Mouse (Mus musculus) hindbrain, embryonic 13.5 days (tissue): ENCODE results near the gene Myrfl. TPM values are rescaled to one million over a fixed set of nuclear protein-coding genes. Genes with fewer than 3 reads are reported as not detected.

ENCODE experiments used
- ATAC-seq: fragments of 200-750 bp; cut with Nextera tagmentation; 2 replicates; pipeline ENCODE4 v1.8.0; 2017; ENCODE audit warnings: moderate TSS enrichment; ENCODE audit not compliant: low FRiP score
- H3K27ac ChIP-seq: fragments of 300-500 bp; sonication (generic); 2 replicates; pipeline ENCODE4 v1.5.1; 2015; ENCODE audit warnings: inconsistent platforms, mild to moderate bottlenecking, moderate library complexity
- H3K27me3 ChIP-seq: fragments of 300-500 bp; sonication (generic); 2 replicates; pipeline ENCODE4 v1.6.1; 2015; ENCODE audit warnings: mild to moderate bottlenecking, inconsistent platforms
- H3K36me3 ChIP-seq: fragments of 300-500 bp; sonication (generic); 2 replicates; pipeline ENCODE4 v1.6.1; 2015; ENCODE audit warnings: mild to moderate bottlenecking, inconsistent platforms
- H3K4me1 ChIP-seq: fragments of 300-500 bp; sonication (generic); replicated peaks from 2 replicates; pipeline ENCODE4 v1.6.1; 2015; ENCODE audit warnings: inconsistent platforms
- H3K4me2 ChIP-seq: fragments of 300-500 bp; sonication (generic); 2 replicates; pipeline ENCODE4 v1.6.1; 2015; ENCODE audit warnings: inconsistent platforms, mild to moderate bottlenecking, moderate library complexity
- H3K4me3 ChIP-seq: fragments of 300-500 bp; sonication (generic); 2 replicates; pipeline ENCODE4 v1.5.1; 2015; ENCODE audit warnings: mild to moderate bottlenecking, inconsistent platforms
- H3K9ac ChIP-seq: fragments of 300-500 bp; sonication (generic); 2 replicates; pipeline ENCODE4 v1.6.1; 2015; ENCODE audit warnings: mild to moderate bottlenecking, inconsistent platforms
- H3K9me3 ChIP-seq: fragments of 300-500 bp; sonication (generic); 2 replicates; pipeline ENCODE4 v1.6.1; 2016; ENCODE audit warnings: inconsistent platforms
- WGBS: fragments of 180-500 bp; shearing (Covaris S2); methylation state at CpG from one replicate; pipeline ENCODE4 v1.1.7; 2015; 5-methylcytosine and 5-hydroxymethylcytosine counted together
- polyA plus RNA-seq: library from polyadenylated mRNA; unstranded; fragments of >200 nt; fragmentation: Nextera tagmentation; extraction: Ambion mirVana; gene quantifications from 2 replicates; pipeline ENCODE4 v1.2.1, GENCODE M21; 2015

Gene Myrfl
- polyA plus RNA-seq, 1 experiment from 2014 or later: 0.19 TPM

- no peaks in the 10 kb centered on the region for H3K36me3 ChIP-seq
- H3K27ac ChIP-seq: no peak overlapping the region
- no peak overlapping the region for H3K9ac ChIP-seq
- no peak overlapping the region for H3K4me2 ChIP-seq
- H3K27me3 ChIP-seq: no peaks in the 10 kb centered on the region
- ATAC-seq: no peak; the same call in 1 of the 2 replicates
- WGBS: 37% methylated on average over 5 of the region's 5 CpGs
- H3K4me1 ChIP-seq: peaks cover 8% of the 10 kb centered on the region
- H3K9me3 ChIP-seq: no peaks in the 10 kb centered on the region
- H3K4me3 ChIP-seq: no peak overlapping the region
Observed at GRCm38 (mm10) chr10:116802178-116802794, 94.4 kb downstream of the Myrfl start.

- H3K9me3 ChIP-seq: no peaks in the 10 kb centered on the region
- peaks cover 8% of the 10 kb centered on the region for H3K4me1 ChIP-seq
- no peak for ATAC-seq
- no peak overlapping the region for H3K4me2 ChIP-seq
- no peak overlapping the region for H3K4me3 ChIP-seq
- H3K36me3 ChIP-seq: no peaks in the 10 kb centered on the region
- H3K27me3 ChIP-seq: 0 out of 2 replicates have a peak, but pooled peaks cover 4% of the 10 kb centered on the region
- 62% methylated on average over 4 of the region's 4 CpGs for WGBS
- H3K9ac ChIP-seq: no peak overlapping the region
- no peak overlapping the region for H3K27ac ChIP-seq
Observed at GRCm38 (mm10) chr10:116801281-116801680, 95.4 kb downstream of the Myrfl start.

DNA sequence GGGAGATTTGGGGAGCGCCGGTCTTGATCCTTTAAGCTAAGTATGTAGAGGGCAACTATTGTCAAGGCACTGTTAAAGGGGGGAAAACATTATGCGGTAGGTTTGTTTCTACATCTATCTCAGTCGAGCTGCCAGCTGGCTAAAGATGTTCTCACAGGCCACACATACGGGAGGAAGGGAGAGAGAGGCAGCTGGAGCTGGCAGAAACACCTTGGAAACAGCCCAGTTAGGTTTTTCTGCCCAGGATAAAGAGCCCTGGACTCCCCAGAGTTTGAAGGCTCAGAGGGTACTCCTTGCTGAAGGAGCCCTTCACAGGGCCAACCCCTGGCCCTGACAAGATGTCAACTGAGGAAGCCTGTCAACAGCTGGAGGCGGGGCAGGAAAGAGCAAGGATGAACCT is 100.7 kb downstream of the Myrfl start:
- no peak for ATAC-seq
- 55% methylated on average over 6 of the region's 6 CpGs for WGBS

DNA sequence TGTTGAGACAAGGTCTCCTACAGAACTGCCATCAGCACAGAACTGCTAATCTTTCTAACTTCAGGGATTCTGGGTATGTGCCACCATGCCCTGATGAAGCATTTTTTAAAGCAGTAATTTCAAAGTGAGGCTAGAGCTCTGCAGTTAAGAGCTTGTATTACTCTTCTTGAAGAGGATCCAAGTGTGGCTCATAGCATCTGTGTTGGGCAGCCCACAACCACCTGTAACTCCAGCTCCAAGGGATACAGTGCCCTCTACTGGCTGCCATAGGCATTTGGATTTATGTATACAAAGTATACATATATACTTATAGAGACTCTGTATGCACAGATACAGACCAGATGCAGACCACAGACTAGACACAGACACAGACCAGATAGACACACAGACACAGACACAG is 107.6 kb downstream of the Myrfl start:
- no peak overlapping the region for H3K27ac ChIP-seq
- H3K4me2 ChIP-seq: no peak overlapping the region
- peaks cover 2% of the 10 kb centered on the region; the same call in 1 of the 2 replicates for H3K4me1 ChIP-seq
- no peaks in the 10 kb centered on the region for H3K9me3 ChIP-seq
- no peaks in the 10 kb centered on the region for H3K27me3 ChIP-seq
- no peak overlapping the region for H3K9ac ChIP-seq
- no peak for ATAC-seq
- H3K36me3 ChIP-seq: no peaks in the 10 kb centered on the region
- H3K4me3 ChIP-seq: no peak overlapping the region

More for the DNA sequence above, 100.7 kb downstream of the Myrfl start:
- no peak overlapping the region for H3K27ac ChIP-seq
- H3K9me3 ChIP-seq: no peaks in the 10 kb centered on the region
- H3K4me2 ChIP-seq: no peak overlapping the region
- 0 out of 2 replicates have a peak, but pooled peaks cover 4% of the 10 kb centered on the region for H3K27me3 ChIP-seq
- H3K9ac ChIP-seq: no peak overlapping the region
- no peaks in the 10 kb centered on the region for H3K36me3 ChIP-seq
- H3K4me1 ChIP-seq: 0 out of 2 replicates have a peak, but pooled peaks cover 2% of the 10 kb centered on the region
- no peak overlapping the region for H3K4me3 ChIP-seq

- Histone ChIP-seq H3K36me3 (no peaks in the 10 kb centered on the region), H3K27ac (no peak overlapping the region), H3K9me3 (no peaks in the 10 kb centered on the region), H3K4me2 (no peak overlapping the region), H3K4me3 (no peak overlapping the region), H3K9ac (no peak overlapping the region), H3K4me1 (peaks cover 6% of the 10 kb centered on the region; the same call in 1 of the 2 replicates), H3K27me3 (no peaks in the 10 kb centered on the region)
- ATAC-seq: no peak
Observed at GRCm38 (mm10) chr10:116788431-116788830, 108.3 kb downstream of the Myrfl start.

- no peak overlapping the region for H3K27ac ChIP-seq
- 69% methylated on average over 6 of the region's 6 CpGs for WGBS
- no peak overlapping the region for H3K4me2 ChIP-seq
- no peak overlapping the region for H3K4me3 ChIP-seq
- no peak overlapping the region for H3K9ac ChIP-seq
- H3K36me3 ChIP-seq: no peaks in the 10 kb centered on the region
- peaks cover 7% of the 10 kb centered on the region for H3K4me1 ChIP-seq
- no peaks in the 10 kb centered on the region for H3K9me3 ChIP-seq
- no peaks in the 10 kb centered on the region for H3K27me3 ChIP-seq
- no peak for ATAC-seq
Observed at GRCm38 (mm10) chr10:116784098-116784497, 112.6 kb downstream of the Myrfl start.

GRCm38 (mm10) chr10:116783020-116783419 is 113.7 kb downstream of the Myrfl start:
- Histone ChIP-seq H3K27me3 (no peaks in the 10 kb centered on the region), H3K4me2 (no peak overlapping the region), H3K4me1 (peaks cover 9% of the 10 kb centered on the region), H3K9me3 (no peaks in the 10 kb centered on the region), H3K36me3 (no peaks in the 10 kb centered on the region), H3K4me3 (no peak overlapping the region), H3K27ac (no peak overlapping the region), H3K9ac (no peak overlapping the region)
- WGBS: 60% methylated on average over 3 of the region's 5 CpGs
- no peak for ATAC-seq

- no peak for ATAC-seq
- Histone ChIP-seq H3K9me3 (no peaks in the 10 kb centered on the region), H3K4me2 (no peak overlapping the region), H3K36me3 (no peaks in the 10 kb centered on the region), H3K4me3 (no peak overlapping the region), H3K27me3 (no peaks in the 10 kb centered on the region), H3K4me1 (peaks cover 20% of the 10 kb centered on the region), H3K9ac (no peak overlapping the region), H3K27ac (no peak overlapping the region)
- 94% methylated on average over 8 of the region's 8 CpGs for WGBS
Observed at GRCm38 (mm10) chr10:116777947-116778346, 118.8 kb downstream of the Myrfl start.

DNA sequence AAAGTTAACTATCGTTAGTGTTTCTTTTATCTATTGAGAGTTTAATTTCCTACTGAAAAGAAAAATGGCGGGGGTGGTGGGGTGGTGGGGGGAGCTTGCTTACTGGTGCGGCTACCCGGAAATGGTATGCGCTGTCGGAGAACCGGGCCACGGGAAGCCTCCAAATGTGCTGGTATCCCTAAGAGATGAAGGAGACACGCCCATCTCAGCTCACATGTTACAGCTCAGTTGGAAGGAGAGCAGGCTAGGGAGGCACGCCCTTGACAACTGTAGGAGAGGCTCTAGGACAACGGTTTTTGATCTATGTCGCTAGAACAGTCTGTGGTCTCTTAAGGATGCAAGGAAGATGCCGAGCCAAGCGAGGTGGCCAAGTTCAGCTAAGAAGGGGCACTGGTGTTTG is 119.9 kb downstream of the Myrfl start:
- Histone ChIP-seq H3K9me3 (no peaks in the 10 kb centered on the region), H3K9ac (no peak overlapping the region), H3K4me3 (no peak overlapping the region), H3K27me3 (no peaks in the 10 kb centered on the region), H3K4me2 (no peak overlapping the region), H3K27ac (no peak overlapping the region), H3K4me1 (peaks cover 20% of the 10 kb centered on the region), H3K36me3 (no peaks in the 10 kb centered on the region)
- ATAC-seq: no peak
- 86% methylated on average over 14 of the region's 14 CpGs for WGBS

DNA sequence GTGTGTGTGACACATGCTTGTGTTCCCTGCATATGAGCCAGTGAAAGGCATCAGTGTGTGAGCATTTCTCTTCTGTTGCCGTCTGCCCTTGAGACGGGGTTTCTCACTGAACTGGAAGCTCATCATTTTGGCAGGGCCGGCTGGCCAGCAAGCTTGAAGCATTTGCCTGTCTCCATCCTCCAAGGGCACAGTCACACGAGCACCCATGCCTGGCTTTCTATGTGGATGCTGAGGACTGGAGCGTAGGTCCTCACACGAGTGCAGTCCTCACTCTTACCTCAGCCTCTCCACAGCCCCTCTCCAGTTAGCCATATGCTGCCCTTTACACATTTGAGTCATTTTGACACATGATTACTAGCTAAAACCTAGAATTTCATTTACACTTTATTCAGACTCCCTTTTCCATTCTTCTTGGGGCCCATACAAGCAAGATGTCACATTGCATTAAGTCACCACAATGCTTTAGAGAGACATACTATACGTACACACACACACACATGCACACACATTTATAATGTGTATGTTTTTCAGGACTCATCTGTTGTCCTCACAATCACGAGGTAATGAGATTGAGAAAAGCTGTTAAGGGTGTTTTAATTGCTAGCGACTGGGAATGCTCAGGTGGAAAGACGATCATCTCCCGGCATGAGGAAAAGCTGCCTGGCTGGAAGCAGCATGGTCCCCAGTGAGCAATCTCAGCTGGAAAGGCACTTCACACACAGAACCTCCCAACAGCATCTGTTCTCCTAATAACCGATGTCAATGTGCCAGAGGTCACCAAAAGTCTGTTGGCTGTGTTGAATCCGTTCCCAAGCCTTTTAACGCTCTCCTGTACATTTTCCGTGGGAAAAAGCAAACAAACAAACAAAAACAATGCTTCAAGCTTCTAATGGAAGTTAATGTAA is 122.6 kb downstream of the Myrfl start:
- no peaks in the 10 kb centered on the region for H3K36me3 ChIP-seq
- H3K4me1 ChIP-seq: peaks cover 21% of the 10 kb centered on the region
- no peaks in the 10 kb centered on the region for H3K9me3 ChIP-seq
- H3K27me3 ChIP-seq: no peaks in the 10 kb centered on the region
- 40% methylated on average over 15 of the region's 15 CpGs for WGBS
- peak overlapping the region; percentile 81 for H3K27ac ChIP-seq
- no peak overlapping the region for H3K9ac ChIP-seq
- H3K4me2 ChIP-seq: 0 out of 2 replicates have a peak overlapping the region, but pooled peaks have one; percentile 19
- H3K4me3 ChIP-seq: no peak overlapping the region
- peak; percentile 60; the same call in 1 of the 2 replicates for ATAC-seq

- Histone ChIP-seq H3K4me3 (no peak overlapping the region), H3K27me3 (no peaks in the 10 kb centered on the region), H3K4me2 (no peak overlapping the region), H3K27ac (no peak overlapping the region), H3K4me1 (peaks cover 26% of the 10 kb centered on the region), H3K9me3 (no peaks in the 10 kb centered on the region), H3K9ac (no peak overlapping the region), H3K36me3 (no peaks in the 10 kb centered on the region)
- 86% methylated on average over 21 of the region's 21 CpGs for WGBS
- no peak for ATAC-seq
Observed at GRCm38 (mm10) chr10:116771215-116771935, 125.3 kb downstream of the Myrfl start.

GRCm38 (mm10) chr10:116768642-116769041 is 128.1 kb downstream of the Myrfl start:
- H3K4me2 ChIP-seq: no peak overlapping the region
- no peaks in the 10 kb centered on the region for H3K27me3 ChIP-seq
- no peaks in the 10 kb centered on the region for H3K36me3 ChIP-seq
- H3K4me3 ChIP-seq: no peak overlapping the region
- no peak overlapping the region for H3K27ac ChIP-seq
- no peaks in the 10 kb centered on the region for H3K9me3 ChIP-seq
- 55% methylated on average over 13 of the region's 13 CpGs for WGBS
- no peak overlapping the region for H3K9ac ChIP-seq
- H3K4me1 ChIP-seq: peaks cover 11% of the 10 kb centered on the region
- ATAC-seq: no peak
